Mouse (Mus musculus): ENCODE results near the gene Bbs5.
A peak's percentile ranks its signal among the peaks of the same experiment; 100 is the strongest.
"Not testable (repeated sequence)": the region's sequence is repeated elsewhere in the genome, so short reads cannot be mapped to it uniquely, and the experiment has no call there.

Gene Bbs5

GRCm38 (mm10) chr2:69669853-69670252, 22.9 kb downstream of the Bbs5 start, which contains the start of gene Klhl41:
TSS of gene Klhl41 (plus strand) at chr2:69670120.
- no peak for DNase-seq (ENCODE audit: low spot score in 2 of 2)

GRCm38 (mm10) chr2:69673723-69674122, 26.8 kb downstream of the Bbs5 start:
- no peak for DNase-seq (ENCODE audit: low spot score in 2 of 2)

GRCm38 (mm10) chr2:69675266-69675665, 28.3 kb downstream of the Bbs5 start:
- DNase-seq (ENCODE audit: low spot score in 2 of 2) = no peak

GRCm38 (mm10) chr2:69676713-69677112, 29.7 kb downstream of the Bbs5 start:
- no peak for DNase-seq (ENCODE audit: low spot score in 2 of 2)

- not testable (repeated sequence) for DNase-seq (ENCODE audit: low spot score in 2 of 2)
These were observed 30.2 kb downstream of the Bbs5 start for GRCm38 (mm10) chr2:69677215-69677614.

GRCm38 (mm10) chr2:69679990-69680389, 33.0 kb downstream of the Bbs5 start:
- no peak for DNase-seq (ENCODE audit: low spot score in 2 of 2)

- no peak for DNase-seq (ENCODE audit: low spot score in 2 of 2)
These were observed 35.0 kb downstream of the Bbs5 start for GRCm38 (mm10) chr2:69681931-69682330.

- DNase-seq (ENCODE audit: low spot score in 2 of 2) = no peak
These were observed 36.2 kb downstream of the Bbs5 start for GRCm38 (mm10) chr2:69683036-69683805.

- DNase-seq (ENCODE audit: low spot score in 2 of 2) = no peak
These were observed 37.5 kb downstream of the Bbs5 start for GRCm38 (mm10) chr2:69684488-69684887.

- no peak for DNase-seq (ENCODE audit: low spot score in 2 of 2)
These were observed 43.2 kb downstream of the Bbs5 start for GRCm38 (mm10) chr2:69690214-69690613.

GRCm38 (mm10) chr2:69690843-69691242, 43.9 kb downstream of the Bbs5 start:
- DNase-seq (ENCODE audit: low spot score in 2 of 2) = no peak

- DNase-seq (ENCODE audit: low spot score in 2 of 2) = no peak
These were observed 46.5 kb downstream of the Bbs5 start for GRCm38 (mm10) chr2:69693501-69693900.

GRCm38 (mm10) chr2:69700446-69700845, 53.5 kb downstream of the Bbs5 start:
- no peak for DNase-seq (ENCODE audit: low spot score in 2 of 2)

GRCm38 (mm10) chr2:69712171-69712570, 65.2 kb downstream of the Bbs5 start:
- DNase-seq (ENCODE audit: low spot score in 2 of 2) = no peak

- peak; percentile 75 to 81 for DNase-seq (ENCODE audit: low spot score in 2 of 2)
These were observed 66.1 kb downstream of the Bbs5 start, which contains the start of gene Fastkd1 for GRCm38 (mm10) chr2:69712981-69713625. TSS of gene Fastkd1 (minus strand) at chr2:69713516.

GRCm38 (mm10) chr2:69713626-69714014, 66.6 kb downstream of the Bbs5 start:
- no peak for DNase-seq (ENCODE audit: low spot score in 2 of 2)

GRCm38 (mm10) chr2:69714126-69714525, 67.2 kb downstream of the Bbs5 start:
- DNase-seq (ENCODE audit: low spot score in 2 of 2) = no peak

- DNase-seq (ENCODE audit: low spot score in 2 of 2) = no peak
These were observed 69.5 kb downstream of the Bbs5 start for GRCm38 (mm10) chr2:69716483-69716882.

All from urinary bladder, adult 18-20 months (tissue).